Mouse (Mus musculus): ENCODE data around the gene Cnih4. TPM values are rescaled to one million over a fixed set of nuclear protein-coding genes. Genes with fewer than 3 reads are reported as not detected.

Gene Cnih4
- polyA plus RNA-seq, 1 experiment from 2014 or later = 92.0 TPM

DNA sequence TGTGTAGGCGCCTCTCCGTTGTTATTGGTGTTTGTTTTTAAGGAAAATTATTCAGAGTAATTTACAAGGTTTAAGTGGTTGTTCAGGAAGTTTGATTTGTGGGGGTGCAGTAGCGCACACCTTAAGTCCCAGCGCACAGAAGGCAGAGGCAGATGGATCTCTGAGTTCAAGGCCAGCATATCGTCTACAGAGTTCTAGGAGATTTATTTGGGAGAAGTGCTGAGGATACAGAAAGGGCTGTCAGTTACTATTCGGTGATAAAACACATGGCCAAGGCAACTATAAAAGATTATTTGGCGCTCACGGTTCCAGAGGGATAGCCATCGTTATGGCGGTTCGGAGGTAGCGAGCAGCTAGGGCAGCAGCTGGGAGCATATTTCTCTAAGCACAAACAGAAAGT, 473 bp downstream of the Cnih4 start:
- DNase-seq (ENCODE audit: low spot score) (peak; percentile 8), ATAC-seq (replicated peaks; ENCODE audit: insufficient number of reproducible peaks, low FRiP score, low TSS enrichment, low read depth) (no peak)
- Histone ChIP-seq H3K27me3 (ENCODE audit: control insufficient read depth, insufficient read depth, low read length) (no peaks in the 10 kb centered on the region), H3K9me3 (replicated peaks; ENCODE audit: control insufficient read depth, low read length) (no peaks in the 10 kb centered on the region), H3K36me3 (replicated peaks; ENCODE audit: control insufficient read depth, insufficient read depth, low read depth, low read length) (no peaks in the 10 kb centered on the region), H3K4me2 (ENCODE audit: low read depth, low read length) (peak overlapping the region; percentile 68), H3K4me1 (ENCODE audit: control insufficient read depth, insufficient read depth, low read length) (no peaks in the 10 kb centered on the region), H3K4me3 (ENCODE audit: low read depth, low read length) (peak overlapping the region; percentile 82), H3K27ac (replicated peaks; ENCODE audit: low read depth, low read length) (no peak overlapping the region), H3K9ac (replicated peaks; ENCODE audit: low read length) (peak overlapping the region; percentile 80)
- WGBS = 20% methylated on average over 12 of the region's 12 CpGs

DNA sequence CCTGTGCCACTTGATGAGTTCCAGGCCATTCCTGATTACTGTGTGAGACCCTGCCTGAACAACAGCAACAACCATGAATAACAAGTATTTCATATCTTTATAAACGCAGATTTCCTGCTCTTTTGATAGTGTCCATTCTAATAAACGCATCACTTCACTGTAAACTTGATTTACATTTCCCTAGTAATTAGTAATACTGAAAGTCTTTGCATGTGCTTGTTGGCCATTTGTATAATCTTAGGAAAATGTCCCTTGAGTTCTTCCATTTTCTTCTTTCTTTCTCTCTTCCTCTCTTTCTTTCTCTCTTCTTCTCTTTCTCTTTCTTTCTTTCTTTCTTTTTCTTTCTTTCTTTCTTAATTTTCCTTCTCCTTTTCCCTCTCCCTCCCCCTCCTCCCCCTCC, 1.7 kb downstream of the Cnih4 start:
- Histone ChIP-seq H3K4me2 (ENCODE audit: low read depth, low read length) (no peak overlapping the region), H3K4me3 (ENCODE audit: low read depth, low read length) (no peak overlapping the region), H3K4me1 (ENCODE audit: control insufficient read depth, insufficient read depth, low read length) (no peaks in the 10 kb centered on the region), H3K27me3 (ENCODE audit: control insufficient read depth, insufficient read depth, low read length) (no peaks in the 10 kb centered on the region), H3K9ac (replicated peaks; ENCODE audit: low read length) (no peak overlapping the region), H3K36me3 (replicated peaks; ENCODE audit: control insufficient read depth, insufficient read depth, low read depth, low read length) (no peaks in the 10 kb centered on the region), H3K27ac (replicated peaks; ENCODE audit: low read depth, low read length) (no peak overlapping the region), H3K9me3 (replicated peaks; ENCODE audit: control insufficient read depth, low read length) (no peaks in the 10 kb centered on the region)
- 79% methylated on average over 2 of the region's 2 CpGs for WGBS
- DNase-seq (ENCODE audit: low spot score) = no peak
- ATAC-seq (replicated peaks; ENCODE audit: insufficient number of reproducible peaks, low FRiP score, low TSS enrichment, low read depth) = no peak

DNA sequence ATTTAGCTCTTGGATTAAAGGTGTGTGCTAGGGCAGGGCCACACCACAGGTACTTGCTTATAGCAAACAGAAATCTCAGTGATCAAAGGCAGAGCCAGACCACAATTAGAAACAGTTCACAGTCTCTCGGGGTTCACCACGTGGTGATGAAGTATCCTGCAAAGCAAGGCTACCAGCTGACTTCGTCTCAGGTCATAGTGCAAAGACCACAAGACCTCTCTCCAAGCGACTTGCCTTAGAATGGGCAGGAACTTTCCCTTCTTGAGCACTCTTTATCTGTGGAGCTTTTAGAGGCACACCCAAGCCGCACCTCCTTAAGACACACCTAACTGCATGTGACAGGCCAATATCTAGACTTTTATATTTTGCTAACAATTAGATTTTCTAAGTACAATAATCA, 4.0 kb downstream of the Cnih4 start:
- H3K27ac ChIP-seq (replicated peaks; ENCODE audit: low read depth, low read length) = no peak overlapping the region
- no peak overlapping the region for H3K4me2 ChIP-seq (ENCODE audit: low read depth, low read length)
- ATAC-seq (replicated peaks; ENCODE audit: insufficient number of reproducible peaks, low FRiP score, low TSS enrichment, low read depth) = no peak
- no peaks in the 10 kb centered on the region for H3K27me3 ChIP-seq (ENCODE audit: control insufficient read depth, insufficient read depth, low read length)
- 66% methylated on average over 5 of the region's 5 CpGs for WGBS
- H3K4me3 ChIP-seq (ENCODE audit: low read depth, low read length) = no peak overlapping the region
- no peak overlapping the region for H3K9ac ChIP-seq (replicated peaks; ENCODE audit: low read length)
- H3K9me3 ChIP-seq (replicated peaks; ENCODE audit: control insufficient read depth, low read length) = no peaks in the 10 kb centered on the region
- H3K4me1 ChIP-seq (ENCODE audit: control insufficient read depth, insufficient read depth, low read length) = no peaks in the 10 kb centered on the region
- H3K36me3 ChIP-seq (replicated peaks; ENCODE audit: control insufficient read depth, insufficient read depth, low read depth, low read length) = no peaks in the 10 kb centered on the region
- DNase-seq (ENCODE audit: low spot score) = no peak

DNA sequence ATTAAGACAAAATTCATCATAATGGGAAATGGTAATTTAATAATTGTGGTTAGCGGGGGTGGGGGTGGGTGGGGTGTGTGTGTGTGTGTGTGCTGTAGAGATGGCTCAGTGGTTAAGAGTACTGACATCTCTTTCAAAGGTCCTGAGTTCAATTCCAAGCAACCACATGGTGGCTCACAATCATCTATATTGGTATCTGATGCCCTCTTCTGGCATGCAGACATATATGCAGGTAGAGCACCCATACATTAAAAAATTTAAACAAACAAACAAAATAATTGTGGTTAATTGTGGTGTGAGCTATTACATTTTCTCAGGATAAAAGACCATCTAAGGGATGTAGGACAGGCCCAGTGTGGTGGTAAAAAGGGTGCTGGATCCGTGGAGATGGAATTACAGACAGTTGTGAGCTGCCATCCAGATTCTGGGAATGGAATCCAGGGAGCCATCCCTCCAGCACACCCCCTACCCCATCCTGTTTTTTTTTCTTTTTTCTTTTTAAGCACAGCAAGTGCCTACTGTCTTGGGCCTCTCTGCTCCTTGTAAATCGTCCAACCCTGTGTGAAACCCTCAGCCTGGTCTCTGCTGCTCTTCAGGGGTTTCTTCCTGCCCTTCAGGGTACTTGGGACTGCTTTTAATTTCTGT, 5.0 kb downstream of the Cnih4 start:
- no peak overlapping the region for H3K4me3 ChIP-seq (ENCODE audit: low read depth, low read length)
- 74% methylated on average over 3 of the region's 3 CpGs for WGBS
- DNase-seq (ENCODE audit: low spot score) = no peak
- H3K9me3 ChIP-seq (replicated peaks; ENCODE audit: control insufficient read depth, low read length) = no peaks in the 10 kb centered on the region
- no peaks in the 10 kb centered on the region for H3K36me3 ChIP-seq (replicated peaks; ENCODE audit: control insufficient read depth, insufficient read depth, low read depth, low read length)
- no peaks in the 10 kb centered on the region for H3K4me1 ChIP-seq (ENCODE audit: control insufficient read depth, insufficient read depth, low read length)
- no peak overlapping the region for H3K4me2 ChIP-seq (ENCODE audit: low read depth, low read length)
- H3K9ac ChIP-seq (replicated peaks; ENCODE audit: low read length) = no peak overlapping the region
- no peak for ATAC-seq (replicated peaks; ENCODE audit: insufficient number of reproducible peaks, low FRiP score, low TSS enrichment, low read depth)
- no peaks in the 10 kb centered on the region for H3K27me3 ChIP-seq (ENCODE audit: control insufficient read depth, insufficient read depth, low read length)
- no peak overlapping the region for H3K27ac ChIP-seq (replicated peaks; ENCODE audit: low read depth, low read length)

DNA sequence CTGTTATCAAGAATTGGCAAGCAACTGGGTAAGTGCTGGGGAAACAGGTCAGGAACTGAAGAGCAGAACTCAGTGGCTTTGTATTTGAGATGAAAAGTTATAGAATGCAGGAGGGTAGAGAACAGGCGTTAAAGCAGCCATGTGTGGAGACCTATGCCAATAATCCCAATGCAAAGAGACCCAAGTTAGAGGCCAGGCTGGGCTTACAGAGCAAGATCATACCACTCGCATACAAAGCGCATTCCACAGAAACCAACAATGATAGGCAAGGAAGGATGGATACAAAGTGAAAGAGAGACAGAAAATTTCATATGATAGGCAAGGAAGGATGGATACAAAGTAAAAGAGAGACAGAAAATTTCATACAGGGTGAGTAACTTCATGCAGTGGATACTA, 5.9 kb downstream of the Cnih4 start:
- no peak overlapping the region for H3K9ac ChIP-seq (replicated peaks; ENCODE audit: low read length)
- H3K4me1 ChIP-seq (ENCODE audit: control insufficient read depth, insufficient read depth, low read length) = no peaks in the 10 kb centered on the region
- DNase-seq (ENCODE audit: low spot score) (no peak), ATAC-seq (replicated peaks; ENCODE audit: insufficient number of reproducible peaks, low FRiP score, low TSS enrichment, low read depth) (no peak)
- H3K36me3 ChIP-seq (replicated peaks; ENCODE audit: control insufficient read depth, insufficient read depth, low read depth, low read length) = no peaks in the 10 kb centered on the region
- peak overlapping the region; percentile 97 for H3K4me3 ChIP-seq (ENCODE audit: low read depth, low read length)
- H3K9me3 ChIP-seq (replicated peaks; ENCODE audit: control insufficient read depth, low read length) = no peaks in the 10 kb centered on the region
- 67% methylated on average over 3 of the region's 3 CpGs for WGBS
- no peak overlapping the region for H3K27ac ChIP-seq (replicated peaks; ENCODE audit: low read depth, low read length)
- no peaks in the 10 kb centered on the region for H3K27me3 ChIP-seq (ENCODE audit: control insufficient read depth, insufficient read depth, low read length)
- H3K4me2 ChIP-seq (ENCODE audit: low read depth, low read length) = no peak overlapping the region

DNA sequence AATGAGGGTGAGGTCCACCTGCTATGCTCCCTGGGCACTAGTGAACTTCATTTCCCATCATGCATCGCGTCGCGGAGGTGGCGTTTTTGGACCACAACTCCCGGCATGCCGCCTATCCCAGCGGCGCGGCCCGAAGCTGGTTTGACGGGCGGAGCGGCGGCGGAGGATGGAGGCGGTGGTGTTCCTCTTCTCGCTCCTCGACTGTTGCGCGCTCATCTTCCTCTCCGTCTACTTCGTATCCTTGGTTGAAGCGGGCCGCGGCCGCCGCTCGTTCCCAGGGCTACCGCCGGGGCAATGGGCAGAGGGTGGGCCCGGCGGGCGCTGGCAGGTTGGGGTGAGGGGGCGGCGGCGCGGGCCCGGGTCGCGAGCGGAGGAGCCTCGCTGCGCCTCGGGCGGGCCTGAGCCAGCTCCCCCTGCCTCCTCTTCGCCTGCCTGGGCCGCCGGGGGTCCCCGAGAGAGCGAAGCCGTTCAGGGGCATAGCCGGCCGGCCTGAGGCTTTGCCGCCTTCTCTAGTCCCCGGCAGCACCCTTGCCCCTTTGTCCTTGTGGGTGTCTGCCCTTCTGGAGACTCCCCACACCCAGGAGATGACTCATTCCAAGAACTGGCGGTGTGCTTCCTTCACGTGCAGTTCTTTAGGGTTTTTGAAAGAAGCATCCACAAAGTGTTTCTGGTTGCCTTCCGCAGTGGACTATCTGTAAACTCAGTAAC, 6.5 kb downstream of the Cnih4 start:
- peak overlapping the region; percentile 47 for H3K4me2 ChIP-seq (ENCODE audit: low read depth, low read length)
- no peaks in the 10 kb centered on the region for H3K27me3 ChIP-seq (ENCODE audit: control insufficient read depth, insufficient read depth, low read length)
- peak overlapping the region; percentile 70 for H3K27ac ChIP-seq (replicated peaks; ENCODE audit: low read depth, low read length)
- WGBS = under 1% methylated on average over 56 of the region's 59 CpGs
- H3K36me3 ChIP-seq (replicated peaks; ENCODE audit: control insufficient read depth, insufficient read depth, low read depth, low read length) = no peaks in the 10 kb centered on the region
- DNase-seq (ENCODE audit: low spot score) = peak; percentile 95
- no peaks in the 10 kb centered on the region for H3K9me3 ChIP-seq (replicated peaks; ENCODE audit: control insufficient read depth, low read length)
- ATAC-seq (replicated peaks; ENCODE audit: insufficient number of reproducible peaks, low FRiP score, low TSS enrichment, low read depth) = peak; percentile 87
- H3K4me3 ChIP-seq (ENCODE audit: low read depth, low read length) = peak overlapping the region; percentile 97
- no peaks in the 10 kb centered on the region for H3K4me1 ChIP-seq (ENCODE audit: control insufficient read depth, insufficient read depth, low read length)
- H3K9ac ChIP-seq (replicated peaks; ENCODE audit: low read length) = peak overlapping the region; percentile 90

DNA sequence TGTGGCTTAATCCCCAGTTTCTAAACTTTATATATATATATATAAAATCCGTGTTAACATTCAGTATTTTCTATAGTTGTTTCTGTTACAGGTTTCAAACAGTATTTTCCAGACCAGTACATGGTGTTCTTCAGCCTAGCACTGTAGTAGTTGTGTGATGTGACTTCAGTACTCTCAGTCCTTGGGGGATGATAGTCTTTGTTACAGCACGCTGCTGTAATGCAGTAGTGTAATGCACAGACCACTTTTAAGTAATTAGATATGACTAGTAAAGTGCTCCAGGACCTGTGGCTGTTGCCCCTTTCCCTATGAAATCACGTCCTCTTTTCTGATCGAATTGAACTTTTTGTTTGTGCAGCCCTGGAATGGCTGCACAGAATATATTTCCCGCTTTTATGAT, 7.0 kb downstream of the Cnih4 start:
- Histone ChIP-seq H3K4me3 (ENCODE audit: low read depth, low read length) (peak overlapping the region; percentile 97), H3K4me2 (ENCODE audit: low read depth, low read length) (peak overlapping the region; percentile 47), H3K9ac (replicated peaks; ENCODE audit: low read length) (peak overlapping the region; percentile 90), H3K27ac (replicated peaks; ENCODE audit: low read depth, low read length) (no peak overlapping the region), H3K27me3 (ENCODE audit: control insufficient read depth, insufficient read depth, low read length) (no peaks in the 10 kb centered on the region), H3K9me3 (replicated peaks; ENCODE audit: control insufficient read depth, low read length) (no peaks in the 10 kb centered on the region), H3K4me1 (ENCODE audit: control insufficient read depth, insufficient read depth, low read length) (no peaks in the 10 kb centered on the region), H3K36me3 (replicated peaks; ENCODE audit: control insufficient read depth, insufficient read depth, low read depth, low read length) (no peaks in the 10 kb centered on the region)
- no peak for ATAC-seq (replicated peaks; ENCODE audit: insufficient number of reproducible peaks, low FRiP score, low TSS enrichment, low read depth)
- peak; percentile 32 for DNase-seq (ENCODE audit: low spot score)
- WGBS = 34% methylated on average over 5 of the region's 5 CpGs

DNA sequence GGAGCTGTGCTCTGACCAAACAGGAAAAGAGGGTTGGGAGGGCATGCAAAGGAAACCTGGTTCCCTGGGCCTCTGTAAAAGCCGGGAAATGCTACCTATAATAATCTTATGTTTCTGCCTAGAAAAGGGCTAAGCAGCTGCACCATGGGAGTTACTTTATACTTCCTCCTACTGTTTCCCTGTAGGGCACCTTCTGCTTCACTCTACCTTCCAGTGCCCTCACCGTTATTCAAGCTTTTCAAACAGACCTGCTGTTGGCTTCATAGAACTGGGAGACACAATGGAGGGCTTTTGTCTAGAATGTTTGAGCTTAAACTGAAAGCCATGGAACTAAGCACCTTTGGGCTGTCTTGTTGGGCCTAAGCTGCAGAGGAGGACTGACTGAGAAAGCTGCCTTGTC, 23.3 kb downstream of the Cnih4 start:
- no peaks in the 10 kb centered on the region for H3K9me3 ChIP-seq (replicated peaks; ENCODE audit: control insufficient read depth, low read length)
- no peaks in the 10 kb centered on the region for H3K4me1 ChIP-seq (ENCODE audit: control insufficient read depth, insufficient read depth, low read length)
- H3K9ac ChIP-seq (replicated peaks; ENCODE audit: low read length) = no peak overlapping the region
- peaks cover 9% of the 10 kb centered on the region for H3K36me3 ChIP-seq (replicated peaks; ENCODE audit: control insufficient read depth, insufficient read depth, low read depth, low read length)
- no peak overlapping the region for H3K4me2 ChIP-seq (ENCODE audit: low read depth, low read length)
- ATAC-seq (replicated peaks; ENCODE audit: insufficient number of reproducible peaks, low FRiP score, low TSS enrichment, low read depth) (no peak), DNase-seq (ENCODE audit: low spot score) (no peak)
- WGBS = 76% methylated on average over 2 of the region's 2 CpGs
- no peaks in the 10 kb centered on the region for H3K27me3 ChIP-seq (ENCODE audit: control insufficient read depth, insufficient read depth, low read length)
- no peak overlapping the region for H3K4me3 ChIP-seq (ENCODE audit: low read depth, low read length)
- H3K27ac ChIP-seq (replicated peaks; ENCODE audit: low read depth, low read length) = no peak overlapping the region
